Mouse (Mus musculus) megakaryocyte, embryonic 14.5 days (primary cell): ENCODE measurements around the gene Banf2.

Source experiments
- FLI1 ChIP-seq: IDR thresholded peaks from 2 replicates; pipeline ENCODE4 v1.6.1; 2012; ENCODE audit warnings: low read length, inconsistent platforms, mixed read lengths
- GATA1 ChIP-seq: IDR thresholded peaks from 3 replicates; pipeline ENCODE4 v1.6.1; 2012; ENCODE audit warnings: mixed read lengths, low read length, inconsistent platforms, borderline replicate concordance

DNA sequence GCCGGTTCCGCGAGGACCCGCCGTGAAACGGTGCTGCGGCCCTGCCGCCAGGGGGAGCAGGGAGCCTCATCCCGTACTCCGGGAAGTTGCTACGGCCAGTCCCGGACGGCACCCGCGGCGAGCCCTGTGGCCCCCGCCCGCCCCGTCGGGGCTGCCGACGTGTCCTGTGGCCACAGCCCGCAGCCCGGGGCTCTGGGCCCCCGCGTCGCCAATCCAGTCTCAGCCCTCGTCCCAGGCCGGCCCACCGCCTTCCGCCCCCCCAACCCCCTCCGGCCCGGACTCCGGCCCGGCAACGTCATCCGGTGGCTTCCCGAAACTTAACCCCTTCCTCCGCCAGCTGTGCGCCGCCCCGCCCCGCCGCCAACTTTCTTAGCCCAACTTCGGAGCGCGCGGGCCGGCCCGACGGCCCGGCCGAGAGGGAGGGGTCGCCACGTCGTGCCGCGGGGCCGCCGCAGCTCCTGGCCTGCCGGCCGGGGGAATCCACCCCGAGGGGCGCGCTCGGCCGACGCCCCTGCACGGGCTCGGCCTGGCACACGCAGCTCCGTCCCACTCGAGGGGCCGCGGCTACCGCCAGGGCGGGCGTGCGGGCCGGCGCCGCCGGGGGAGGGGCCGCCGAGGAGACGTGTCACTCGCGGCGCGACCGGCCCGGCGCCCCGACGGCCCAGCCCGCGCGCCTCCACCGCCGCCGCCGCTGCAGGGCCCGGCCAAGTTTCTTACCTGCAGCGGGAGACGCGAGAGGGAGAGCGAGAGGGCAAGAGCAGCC is 22.4 kb upstream of the Banf2 start:
- TF ChIP-seq GATA1, result no peak
- TF ChIP-seq FLI1, result no peak
